Mouse (Mus musculus) cerebellum, postnatal 36 days (tissue): ENCODE measurements around the gene St6galnac6.

ENCODE experiments used
- DNase-seq, 2 experiments: peaks; one replicate each; pipeline ENCODE4 v3.0.0; 2021 to 2022; ENCODE audit warnings: mixed read lengths in 2 of 2

Gene St6galnac6

DNA sequence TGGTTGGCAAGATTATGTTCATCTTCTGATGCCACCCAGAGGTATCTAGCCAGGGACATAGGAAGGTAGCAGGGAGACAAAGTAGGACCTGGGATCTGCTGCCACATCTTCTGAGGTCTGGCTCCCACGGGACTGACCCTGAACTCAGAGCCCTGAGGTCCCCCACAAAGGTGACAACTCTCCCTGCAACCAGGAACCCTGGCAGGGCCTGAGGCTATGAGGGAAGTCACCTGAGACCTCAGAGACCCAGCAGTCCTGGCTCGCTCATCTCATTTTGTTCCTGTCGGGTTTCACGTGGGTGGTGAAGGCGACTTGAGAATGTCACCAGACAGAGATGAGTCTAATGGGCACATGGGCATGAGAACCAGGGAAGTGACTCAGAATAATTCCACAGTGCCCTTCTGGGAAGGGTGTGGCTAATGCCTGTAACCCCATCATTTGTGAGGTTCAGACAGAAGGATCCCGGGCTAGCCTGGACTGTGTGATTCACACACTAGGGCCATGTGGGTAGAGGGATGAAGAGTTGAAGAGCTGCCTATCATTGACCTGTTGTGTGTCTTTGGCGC lies 14.3 kb upstream of the St6galnac6 start:
- DNase-seq, result no peak

DNA sequence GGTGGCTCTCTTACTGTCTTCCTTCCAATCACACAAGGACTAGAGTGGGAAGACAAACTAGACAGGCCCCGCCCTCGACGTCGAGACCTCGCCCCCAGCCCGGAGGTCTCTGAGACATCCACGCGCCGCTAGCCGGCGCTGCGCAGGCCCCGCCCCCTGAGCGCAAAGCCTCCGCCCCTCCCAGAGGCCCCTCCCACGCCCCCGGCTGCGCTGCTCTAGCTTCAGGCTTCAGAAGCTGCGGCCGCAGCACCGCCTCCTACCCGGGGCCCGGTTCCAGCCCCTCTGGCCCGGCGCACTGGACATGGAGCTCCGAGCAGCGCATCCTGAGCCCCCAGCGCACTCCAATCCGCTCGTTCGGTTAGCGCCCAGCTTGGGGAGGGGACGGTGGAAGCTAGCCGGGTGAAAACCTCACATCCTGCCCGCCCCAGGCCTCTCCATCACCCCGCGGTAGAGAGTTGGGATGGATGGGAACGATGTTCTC lies 12.6 kb upstream of the St6galnac6 start, which contains the start of gene St6galnac4:
Gene St6galnac4, plus strand, starts transcription at position 225 of the 481 bp plus-strand sequence.
- DNase-seq, result peak; percentile 86 to 95

DNA sequence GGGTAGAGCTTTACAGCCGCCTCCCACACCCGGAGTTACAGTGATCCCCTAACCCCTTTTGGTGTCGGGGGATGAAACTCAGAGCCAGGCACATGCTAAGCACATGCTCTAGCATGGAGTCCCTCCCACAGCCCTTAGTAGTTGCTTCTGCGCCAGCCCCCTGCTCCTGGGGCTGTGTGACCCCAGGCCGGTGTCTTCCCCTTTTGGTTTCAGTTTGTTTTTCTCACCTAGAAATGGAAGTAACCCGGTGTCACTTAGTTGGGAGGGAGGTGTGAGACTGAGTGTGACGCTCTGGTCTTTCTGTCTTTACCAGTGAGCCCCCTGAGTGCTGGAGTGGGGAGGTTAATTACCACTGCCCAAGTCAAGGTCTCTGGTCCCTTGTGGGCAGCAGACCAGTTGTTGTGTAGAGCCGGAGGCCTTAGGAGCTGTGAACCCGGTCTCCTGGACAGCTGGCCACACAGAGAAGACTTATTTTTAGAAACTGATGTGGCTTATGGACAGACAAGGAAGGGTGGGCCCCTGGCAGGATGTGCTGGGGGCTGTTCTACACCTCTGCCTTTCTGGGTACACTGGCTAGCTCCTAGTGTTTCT lies 11.7 kb upstream of the St6galnac6 start:
- DNase-seq, result no peak

DNA sequence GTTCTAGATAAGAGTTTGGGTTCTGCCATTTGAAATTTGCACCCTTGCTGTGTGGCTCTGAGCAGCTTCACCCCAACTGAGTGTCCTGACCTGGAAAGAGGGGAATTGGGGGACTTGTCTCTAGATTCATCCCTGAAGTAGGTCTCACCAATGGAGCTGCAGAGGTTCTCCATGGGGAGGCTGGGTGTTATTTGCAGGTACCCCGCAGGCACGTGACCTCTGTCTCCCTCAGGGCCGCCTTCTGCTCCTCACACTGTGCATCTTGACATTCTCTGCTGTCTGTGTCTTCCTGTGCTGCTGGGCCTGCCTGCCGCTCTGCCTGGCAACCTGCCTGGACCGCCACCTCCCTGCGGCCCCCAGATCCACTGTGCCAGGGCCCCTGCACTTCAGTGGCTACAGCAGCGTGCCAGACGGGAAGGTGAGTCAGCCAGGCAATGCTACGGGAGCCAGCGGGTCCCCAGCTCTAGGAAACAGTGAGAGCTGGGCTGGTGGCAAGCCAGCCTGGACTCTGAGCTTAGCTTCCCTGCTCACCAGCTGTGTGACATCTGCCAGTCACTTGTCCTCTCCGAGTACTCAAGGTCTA lies 10.2 kb upstream of the St6galnac6 start:
- DNase-seq, result peak; percentile 86 to 91

DNA sequence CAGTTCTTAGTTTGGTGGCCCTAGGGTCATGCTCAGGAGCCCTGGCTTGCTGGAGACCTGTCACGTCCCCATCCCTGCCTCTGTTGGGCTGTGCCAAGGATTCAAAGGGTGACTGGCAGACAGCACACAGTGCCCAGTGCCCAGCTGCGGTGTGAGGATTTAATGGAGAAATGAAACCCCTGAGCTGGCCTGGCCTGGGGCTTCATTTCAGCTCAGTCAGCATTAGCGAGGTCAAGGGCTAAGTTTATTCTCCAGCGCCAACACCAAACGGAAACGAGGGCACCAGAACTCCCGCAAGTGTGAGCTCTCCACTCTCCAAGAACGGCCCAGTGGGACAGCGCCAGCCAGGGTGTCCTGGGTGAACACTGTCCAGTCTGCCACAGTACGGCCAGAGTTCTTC lies 9.3 kb upstream of the St6galnac6 start:
- DNase-seq, result no peak

DNA sequence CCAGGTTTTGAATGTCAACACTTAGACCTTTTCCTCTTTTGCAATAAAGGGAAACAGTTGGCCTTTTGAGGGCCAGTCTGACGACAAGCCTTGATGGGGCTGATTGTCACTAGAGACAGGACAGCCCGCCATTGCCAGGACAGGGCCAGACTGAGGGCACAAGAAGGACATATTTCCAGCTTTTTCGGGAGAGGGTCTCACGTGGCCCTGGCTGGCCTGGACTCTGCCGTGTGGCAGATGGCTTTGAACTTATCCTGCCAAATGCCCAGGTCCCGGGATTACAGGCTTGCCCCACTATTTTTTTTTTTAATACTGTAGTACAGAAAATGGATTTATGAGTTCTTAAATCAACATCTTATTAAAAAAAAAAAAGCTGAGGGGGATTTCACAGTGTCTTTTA lies 8.3 kb upstream of the St6galnac6 start:
- DNase-seq, result no peak

DNA sequence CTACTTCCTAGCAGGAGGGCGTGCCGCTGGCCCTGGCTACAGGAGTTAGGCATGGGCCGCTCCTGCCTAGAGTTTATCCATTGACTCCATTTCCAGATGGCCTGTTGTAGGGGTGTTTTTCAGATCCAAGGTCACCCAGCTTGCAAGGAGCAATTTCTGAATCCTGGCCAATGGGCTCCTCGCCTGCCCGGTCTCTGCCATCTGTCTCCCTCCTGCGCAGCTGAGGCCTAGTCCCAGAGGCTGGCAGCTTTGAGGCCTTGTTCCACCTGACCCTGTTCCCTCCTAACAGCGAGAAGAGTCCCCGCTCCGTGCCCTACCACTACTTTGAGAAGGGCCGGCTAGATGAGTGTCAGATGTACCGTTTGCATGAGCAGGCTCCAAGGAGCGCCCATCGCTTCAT lies 2.8 kb upstream of the St6galnac6 start:
- DNase-seq, result peak; percentile 88 to 89

DNA sequence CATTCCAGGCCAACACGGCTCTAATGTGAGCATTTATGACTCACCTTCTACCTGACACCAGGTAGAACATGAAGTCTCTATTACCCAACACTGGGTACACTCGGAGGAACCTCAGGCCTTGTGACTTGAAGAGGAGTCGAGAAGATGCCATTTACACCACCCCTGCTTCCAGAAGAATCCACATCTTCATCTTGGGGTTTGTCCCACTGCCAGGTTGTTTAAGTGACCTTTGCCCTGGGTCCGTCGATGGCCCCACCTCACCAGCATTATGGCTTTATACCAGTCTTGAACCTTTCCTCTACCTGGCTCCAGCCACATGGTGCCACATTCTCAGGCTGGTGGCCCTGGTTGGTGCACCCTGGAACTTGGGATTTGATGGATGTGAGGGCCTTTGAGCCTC lies 2.3 kb upstream of the St6galnac6 start:
- DNase-seq, result no peak

DNA sequence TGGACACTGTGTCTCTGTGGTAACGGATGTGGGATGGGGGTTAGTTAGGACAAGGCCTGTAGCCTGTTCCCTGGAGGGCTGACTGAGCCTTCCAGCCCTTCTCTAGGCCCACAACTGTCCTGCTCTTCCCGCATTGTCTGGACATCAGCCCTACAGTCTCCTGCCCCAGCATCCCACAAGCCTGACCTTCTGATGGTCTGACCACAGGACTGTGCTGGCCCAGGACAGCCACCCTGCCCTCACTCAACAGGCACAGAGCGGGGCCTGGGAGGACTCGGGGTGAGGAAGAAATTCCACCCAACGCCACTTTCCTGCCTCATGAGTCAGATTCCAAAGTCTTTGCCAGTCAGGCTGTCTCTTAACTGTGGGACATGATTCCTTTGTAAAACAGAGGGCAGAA lies 1.8 kb upstream of the St6galnac6 start:
- DNase-seq, result no peak

DNA sequence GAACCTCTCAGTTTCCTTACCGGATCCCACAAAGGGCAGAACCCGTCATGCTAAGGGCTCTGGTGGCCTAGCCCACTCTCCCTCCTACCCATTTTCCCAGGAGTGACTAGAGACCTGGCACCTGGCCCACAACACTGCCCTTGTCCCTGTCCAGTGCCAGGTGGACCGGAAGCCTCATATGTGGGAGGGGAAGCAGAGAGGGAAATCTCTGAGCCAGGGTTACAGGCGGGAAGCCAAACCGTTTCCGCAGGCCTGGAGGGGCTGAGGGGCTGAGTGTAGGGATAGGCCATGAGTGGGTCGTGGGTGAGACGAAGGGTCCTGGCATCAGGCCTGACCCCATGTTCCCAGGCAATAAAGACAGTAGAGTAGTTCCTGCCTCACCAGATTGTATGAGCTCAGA lies 1.0 kb upstream of the St6galnac6 start:
- DNase-seq, result peak; percentile 69 to 73

DNA sequence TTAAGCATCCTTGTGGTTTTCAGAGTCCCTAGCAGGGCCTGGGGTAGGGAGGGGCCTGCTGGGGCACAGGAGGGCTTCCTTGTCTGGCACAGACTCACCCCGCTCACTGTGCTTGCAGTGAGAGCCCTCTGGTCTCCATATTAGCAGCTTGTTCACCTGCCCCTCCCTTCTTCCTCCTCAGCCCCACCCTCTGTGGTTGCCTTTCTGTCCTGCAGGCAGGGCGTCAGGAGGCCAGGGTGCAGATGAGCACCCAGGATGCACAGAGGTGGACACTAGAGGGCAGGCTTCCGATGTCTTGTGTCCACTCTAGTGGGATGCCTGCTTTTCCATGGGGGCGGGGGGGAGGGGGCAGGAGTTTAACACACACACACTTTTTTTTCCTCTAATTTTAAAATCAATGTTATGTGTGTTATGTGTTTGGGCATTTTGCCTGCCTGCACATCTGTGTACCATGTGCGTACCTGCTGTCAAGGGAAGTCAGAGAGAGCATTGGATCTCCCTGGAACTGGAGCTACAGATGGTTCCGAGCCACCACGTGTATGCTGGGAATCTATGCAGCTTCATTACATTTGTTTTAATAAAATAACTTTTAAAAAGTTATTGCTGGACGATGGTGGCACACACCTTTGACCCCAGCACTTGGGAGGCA lies 2.0 kb downstream of the St6galnac6 start:
- peak; percentile 51 to 58 for DNase-seq

DNA sequence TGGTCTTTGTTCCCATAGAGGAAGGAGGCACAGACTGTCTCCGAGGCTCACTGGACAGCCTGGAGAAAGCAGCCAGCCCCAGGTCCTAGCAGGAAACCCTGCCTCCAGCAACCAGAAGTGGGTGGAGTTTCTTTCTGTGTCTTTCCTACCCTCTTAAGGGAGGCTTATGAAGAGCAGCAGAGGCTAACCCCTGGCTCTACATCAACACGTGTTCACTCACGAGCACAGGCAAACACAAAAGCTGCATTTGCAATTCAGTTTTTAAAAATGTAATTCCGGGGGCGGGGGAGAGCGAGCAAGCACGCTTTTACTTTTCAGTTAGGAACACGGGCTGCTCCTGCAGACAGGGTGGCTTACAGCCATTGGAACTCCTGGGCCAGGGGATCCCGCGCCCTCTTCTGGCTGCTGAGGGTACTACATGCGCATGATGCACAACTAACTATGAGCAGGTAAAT lies 3.1 kb downstream of the St6galnac6 start:
- peak; percentile 93 to 97 for DNase-seq

DNA sequence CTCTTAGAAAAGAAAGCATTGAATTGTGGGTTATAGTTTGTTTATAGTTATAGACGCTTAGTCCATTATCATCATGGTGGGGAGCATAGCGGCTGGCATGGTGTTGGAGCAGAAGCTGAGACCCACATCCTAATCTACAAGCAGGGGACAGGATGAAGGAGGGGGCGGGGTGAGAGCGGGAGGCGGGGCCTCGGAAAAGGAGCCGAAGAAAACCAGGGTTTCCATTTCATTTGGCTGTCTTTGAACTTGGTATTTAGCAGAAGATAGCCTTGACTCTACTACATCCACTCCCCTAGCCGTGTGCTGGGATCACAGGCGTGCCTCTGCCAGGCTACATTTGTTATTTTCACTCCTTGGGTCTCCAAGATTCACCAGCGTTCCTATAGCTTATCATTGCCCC lies 5.1 kb downstream of the St6galnac6 start:
- DNase-seq, result no peak

DNA sequence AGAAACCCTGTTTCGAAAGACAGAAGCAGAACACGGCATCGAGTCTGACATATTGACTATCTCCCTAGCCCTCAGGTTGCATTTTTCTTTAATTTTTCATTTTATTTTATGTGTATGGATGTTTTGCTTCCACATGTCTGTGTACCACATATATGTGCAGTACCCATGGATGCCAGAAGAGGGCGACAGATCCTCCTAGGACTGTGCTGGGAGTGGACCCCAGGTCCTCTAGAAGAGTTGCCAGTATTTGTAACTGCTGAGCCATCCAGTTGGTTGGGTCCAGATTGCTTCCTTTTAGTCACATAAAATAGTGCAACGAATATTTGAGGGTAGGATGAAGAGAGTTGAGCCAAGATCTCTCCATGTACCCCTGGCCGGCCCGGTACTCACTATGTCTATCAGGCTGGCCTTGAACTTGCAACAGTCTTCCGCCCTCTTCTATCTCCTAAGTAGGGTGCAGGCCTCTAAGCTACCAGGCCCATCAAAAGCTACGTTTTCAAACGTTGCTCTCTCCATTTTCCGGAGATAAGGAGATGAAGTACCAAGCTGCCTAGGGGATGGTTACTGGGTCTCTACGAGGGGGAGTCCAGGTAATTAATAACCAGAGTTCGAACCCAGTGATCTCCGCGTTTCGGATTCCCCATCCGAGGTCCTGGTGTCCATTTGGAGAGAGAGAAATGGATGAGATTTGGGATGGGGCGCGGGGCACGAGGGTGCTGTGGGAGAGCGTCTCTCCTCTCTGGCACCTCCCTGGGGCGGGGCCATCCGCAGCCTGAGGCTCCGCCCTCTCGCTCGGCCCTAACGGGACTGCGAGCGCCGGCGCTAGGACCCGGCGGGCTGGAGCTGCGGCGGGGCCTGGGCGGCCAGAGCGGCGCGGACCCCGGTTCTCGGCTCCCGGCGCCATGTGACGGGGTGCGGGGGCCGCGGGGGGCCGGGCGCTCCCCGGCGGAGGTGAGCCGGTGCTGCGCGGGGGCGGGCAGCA lies 6.9 kb downstream of the St6galnac6 start:
- peak; percentile 81 to 89 for DNase-seq

DNA sequence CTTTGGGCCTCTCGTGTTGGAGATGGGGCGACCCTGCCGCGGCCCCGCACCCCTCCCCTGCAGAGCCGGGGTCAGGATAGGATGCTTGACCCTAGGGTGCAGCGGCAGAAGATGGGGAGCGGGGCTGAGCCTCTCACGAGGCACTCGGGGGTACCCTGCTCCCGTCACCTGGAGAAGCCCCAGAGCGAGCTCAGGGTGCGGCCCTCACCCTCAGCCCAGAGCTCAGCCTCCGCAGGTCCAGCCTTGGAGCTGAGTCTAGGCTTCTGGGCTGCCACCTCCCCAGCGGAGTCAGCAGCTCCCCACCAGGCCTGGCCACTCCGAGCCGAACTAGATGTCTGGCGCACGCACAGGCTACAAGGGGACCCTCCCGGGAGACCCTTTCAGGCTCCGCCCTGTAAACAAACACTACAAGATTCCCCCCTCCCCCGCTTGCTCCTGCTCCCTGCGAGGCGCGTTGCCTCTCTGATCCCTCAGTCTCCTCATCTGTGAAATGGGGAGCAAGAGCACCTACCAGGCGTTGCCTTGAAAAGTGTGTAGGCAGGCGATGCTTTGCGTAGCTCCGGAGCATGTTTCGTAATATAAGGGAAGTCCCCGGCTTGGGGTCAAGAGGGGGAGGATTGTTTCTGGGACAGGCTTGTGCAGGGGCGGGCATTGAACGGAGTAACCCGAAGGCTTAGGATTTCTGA lies 7.9 kb downstream of the St6galnac6 start:
- peak in 1 of 2 experiments; percentile 51 for DNase-seq

DNA sequence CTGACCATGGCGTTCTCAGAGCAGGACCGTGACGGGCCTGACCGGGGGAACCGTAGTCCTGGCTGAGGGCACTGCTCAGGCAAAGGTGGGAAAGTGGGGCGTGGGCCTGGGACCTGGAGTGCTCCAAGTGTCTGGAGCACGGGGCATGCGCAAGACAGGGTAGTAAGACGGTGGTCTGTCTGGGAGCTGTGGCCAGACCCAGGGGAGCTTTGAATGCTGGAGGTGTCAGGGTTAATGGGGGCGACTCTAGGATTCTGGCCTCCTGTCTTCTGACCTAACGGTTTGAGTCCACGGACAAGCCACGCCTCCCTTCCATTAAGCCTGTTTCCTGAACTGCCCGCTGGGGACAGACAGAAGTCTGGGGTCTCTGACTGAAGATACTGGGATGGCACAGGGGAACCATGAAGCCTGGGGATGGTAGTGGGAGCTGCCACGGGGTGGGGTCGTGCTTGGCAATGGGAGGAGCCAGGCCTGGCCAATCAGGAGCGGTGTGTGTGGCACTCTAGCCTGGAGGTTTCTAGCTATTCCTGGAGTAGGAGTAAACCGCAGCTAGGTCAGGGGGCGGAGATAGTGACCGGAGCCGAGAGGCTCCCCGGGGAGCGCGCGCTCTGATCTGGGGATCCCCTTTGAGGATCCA lies 8.8 kb downstream of the St6galnac6 start:
- DNase-seq, result peak; percentile 55 to 65

DNA sequence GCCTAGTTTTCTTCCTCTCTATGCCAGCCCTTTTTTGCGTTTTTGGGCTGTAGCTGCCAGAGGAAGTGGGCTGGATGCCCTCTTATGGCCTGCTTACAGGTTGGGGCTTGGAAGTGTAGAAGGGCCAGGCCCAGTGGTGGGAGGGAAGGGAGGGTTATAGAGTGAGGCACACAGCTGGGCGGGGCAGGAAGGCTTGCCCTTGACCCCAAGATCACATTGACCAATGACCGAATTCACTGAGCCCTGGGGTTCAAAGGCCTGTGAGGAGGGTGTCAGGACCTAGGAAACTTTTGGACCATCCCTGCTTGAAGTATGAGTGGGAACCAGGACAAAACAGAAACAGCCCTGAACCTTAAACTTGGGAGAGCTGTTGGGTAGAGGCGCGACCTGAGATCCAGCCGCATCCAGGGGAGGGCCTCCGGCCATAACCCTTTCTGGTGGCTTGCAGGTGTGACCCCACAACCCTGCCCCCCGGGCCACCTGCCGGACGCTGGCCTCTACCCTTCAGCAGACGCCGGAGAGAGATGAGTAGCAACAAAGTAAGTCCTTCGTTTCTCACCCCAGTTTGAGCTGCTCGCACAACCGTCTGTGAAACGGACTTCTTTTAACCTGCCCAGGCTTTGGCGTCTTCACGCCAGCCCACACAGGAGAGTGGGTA lies 9.4 kb downstream of the St6galnac6 start:
- no peak for DNase-seq

DNA sequence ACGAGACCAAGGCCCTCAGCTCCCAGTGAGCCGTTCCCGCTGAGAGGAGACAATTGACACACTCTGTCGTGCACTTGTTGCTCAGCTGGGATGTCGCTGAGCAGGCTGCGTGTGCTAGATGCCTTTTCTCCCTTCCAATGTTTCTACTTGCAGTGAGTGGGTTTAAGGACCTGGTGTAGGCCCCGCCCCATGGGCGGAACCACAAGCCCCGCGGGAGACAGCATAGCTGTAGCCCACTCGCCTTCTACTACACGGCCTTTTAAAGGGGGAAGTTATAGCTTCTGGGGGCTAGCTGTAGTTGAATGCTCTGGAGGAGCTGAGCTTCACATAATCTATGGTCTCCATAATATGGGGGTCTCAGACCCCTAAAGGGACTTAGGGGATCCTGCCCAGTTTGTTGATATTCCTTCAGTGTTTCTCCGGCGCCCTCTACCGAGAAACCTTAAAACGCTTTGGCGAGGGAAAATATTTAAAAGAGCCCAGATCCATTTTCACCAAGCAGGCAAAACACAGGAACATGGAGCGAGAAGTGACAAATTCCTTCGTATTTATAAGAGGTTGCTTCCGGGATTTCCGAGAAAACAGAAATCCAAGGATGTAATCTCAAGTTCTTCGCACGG lies 11.2 kb downstream of the St6galnac6 start:
- DNase-seq, result no peak

DNA sequence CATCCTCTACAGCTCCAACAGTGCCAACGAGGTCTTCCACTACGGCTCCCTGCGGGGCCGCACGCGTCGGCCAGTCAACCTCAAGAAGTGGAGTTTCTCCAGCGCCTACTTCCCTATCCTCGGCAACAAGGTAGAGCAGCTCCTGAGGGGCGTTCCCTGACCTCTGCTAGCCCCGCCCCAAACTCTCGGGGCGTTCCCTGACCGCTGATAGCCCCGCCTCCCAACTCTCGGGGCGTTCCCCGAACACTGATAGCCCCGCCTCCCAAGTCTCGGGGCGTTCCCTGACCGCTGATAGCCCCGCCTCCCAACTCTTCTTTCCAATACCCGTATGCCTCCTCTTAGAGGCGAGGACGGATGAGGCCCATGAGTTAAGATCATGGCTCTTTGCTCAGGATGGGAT lies 12.8 kb downstream of the St6galnac6 start:
- DNase-seq, result no peak

DNA sequence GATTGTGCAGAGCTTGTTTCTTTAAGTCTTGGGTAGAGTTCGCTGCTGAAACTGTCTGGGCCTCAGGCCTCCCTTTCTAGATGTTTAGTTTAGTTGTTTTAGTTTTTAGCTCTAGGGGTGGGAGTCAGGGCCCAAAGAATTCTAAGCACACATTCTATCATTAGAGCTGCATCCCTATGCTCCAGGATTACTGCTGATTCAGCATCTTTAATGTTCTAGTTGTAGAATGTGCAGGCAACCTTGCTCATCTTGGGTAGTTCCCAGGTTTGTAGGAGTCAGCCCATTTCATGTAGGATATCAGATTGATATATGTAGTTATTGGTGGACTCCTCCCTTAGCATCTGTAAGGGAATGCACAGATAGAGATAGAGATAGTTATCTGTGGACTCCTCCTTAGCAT lies 17.6 kb downstream of the St6galnac6 start:
- DNase-seq, result no peak
